Mouse (Mus musculus): ENCODE results near the gene Tedc2.
A peak's percentile ranks its signal among the peaks of the same experiment; 100 is the strongest.

The Tedc2 gene

GRCm38 (mm10) chr17:24220435-24221411, at the start of gene Tedc2:
Gene Tedc2 (minus strand): TSS chr17:24220851.
- peak; percentile 99 for DNase-seq

GRCm38 (mm10) chr17:24267133-24267532, 46.5 kb upstream of the Tedc2 start:
- no peak for DNase-seq

GRCm38 (mm10) chr17:24264766-24265165, 44.1 kb upstream of the Tedc2 start:
- DNase-seq = peak; percentile 39

GRCm38 (mm10) chr17:24260516-24260915, 39.9 kb upstream of the Tedc2 start:
- no peak for DNase-seq

- peak; percentile 11 for DNase-seq
Measured at GRCm38 (mm10) chr17:24259702-24260101, 39.1 kb upstream of the Tedc2 start.

- peak; percentile 60 for DNase-seq
Measured at GRCm38 (mm10) chr17:24258981-24259380, 38.3 kb upstream of the Tedc2 start.

- DNase-seq = no peak
Measured at GRCm38 (mm10) chr17:24252329-24252728, 31.7 kb upstream of the Tedc2 start.

GRCm38 (mm10) chr17:24251320-24252069, 30.8 kb upstream of the Tedc2 start, which contains the start of gene Ccnf:
Gene Ccnf (minus strand): TSS chr17:24251484.
- peak; percentile 100 for DNase-seq

GRCm38 (mm10) chr17:24250988-24251319, 30.3 kb upstream of the Tedc2 start:
- no peak for DNase-seq

GRCm38 (mm10) chr17:24248641-24249040, 28.0 kb upstream of the Tedc2 start:
- peak; percentile 53 for DNase-seq

GRCm38 (mm10) chr17:24244061-24244460, 23.4 kb upstream of the Tedc2 start:
- DNase-seq = no peak

- DNase-seq = no peak
Measured at GRCm38 (mm10) chr17:24243311-24243969, 22.8 kb upstream of the Tedc2 start.

- peak; percentile 94 for DNase-seq
Measured at GRCm38 (mm10) chr17:24236921-24237320, 16.3 kb upstream of the Tedc2 start.

- DNase-seq = no peak
Measured at GRCm38 (mm10) chr17:24236479-24236878, 15.8 kb upstream of the Tedc2 start.

- DNase-seq = peak; percentile 85
Measured at GRCm38 (mm10) chr17:24227941-24228340, 7.3 kb upstream of the Tedc2 start.

GRCm38 (mm10) chr17:24226721-24227120, 6.1 kb upstream of the Tedc2 start:
- no peak for DNase-seq

- no peak for DNase-seq
Measured at GRCm38 (mm10) chr17:24225851-24226250, 5.2 kb upstream of the Tedc2 start.

- no peak for DNase-seq
Measured at GRCm38 (mm10) chr17:24224741-24225140, 4.1 kb upstream of the Tedc2 start.

- no peak for DNase-seq
Measured at GRCm38 (mm10) chr17:24223513-24223912, 2.9 kb upstream of the Tedc2 start.

- no peak for DNase-seq
Measured at GRCm38 (mm10) chr17:24222653-24223052, 2.0 kb upstream of the Tedc2 start.

GRCm38 (mm10) chr17:24216836-24217235, 3.8 kb downstream of the Tedc2 start:
- no peak for DNase-seq

GRCm38 (mm10) chr17:24213186-24213585, 7.5 kb downstream of the Tedc2 start:
- no peak for DNase-seq

- no peak for DNase-seq
Measured at GRCm38 (mm10) chr17:24212441-24213018, 8.1 kb downstream of the Tedc2 start.
